25 mouse cellular contexts compared by ENCODE assay signal in genomic region chr9:103024116-103024515, GRCm38 (mm10). TPM values are rescaled to one million over a fixed set of nuclear protein-coding genes. Genes with fewer than 3 reads are reported as not detected.
DNase-seq lines count a peak whose midpoint lies in the region; ATAC-seq and TF ChIP-seq lines count a peak whose summit lies in the region.
"Had no signal": no experiment of that assay in that cellular context is flagged by ENCODE, and none has a peak within 500 bp of the region (broad histone marks: within the 10 kb centered on the region; RNA-seq: fewer than 3 reads in every experiment).

No protein-coding gene starts in this region.

- H3K9ac ChIP-seq in forebrain, postnatal 0 days = no peak overlapping the region
- H3K9ac ChIP-seq: embryonic facial prominence, embryonic 13.5 days; embryonic facial prominence, embryonic 15.5 days; forebrain, embryonic 12.5 days had no signal

- no peaks in the 10 kb centered on the region for H3K9me3 ChIP-seq in forebrain, postnatal 0 days (ENCODE audit: low read length)
- H3K9me3 ChIP-seq: embryonic facial prominence, embryonic 13.5 days; embryonic facial prominence, embryonic 15.5 days; forebrain, embryonic 10.5 days; forebrain, embryonic 12.5 days; G1E had no signal

- no peaks in the 10 kb centered on the region for H3K27me3 ChIP-seq in forebrain, postnatal 0 days (ENCODE audit: insufficient read depth, low read length)
- H3K27me3 ChIP-seq: embryonic facial prominence, embryonic 13.5 days; embryonic facial prominence, embryonic 15.5 days; forebrain, embryonic 12.5 days had no signal

- no peaks in the 10 kb centered on the region for H3K4me1 ChIP-seq in forebrain, postnatal 0 days (ENCODE audit: insufficient read depth)
- H3K4me1 ChIP-seq: embryonic facial prominence, embryonic 13.5 days; embryonic facial prominence, embryonic 15.5 days; forebrain, embryonic 10.5 days; forebrain, embryonic 12.5 days had no signal

- TF ChIP-seq CTCF in forebrain, postnatal 0 days (IDR thresholded peaks at IDR 0.05; ENCODE audit: low read depth) = no peak

- 70% methylated on average over 4 of the region's 4 CpGs for WGBS in forebrain, postnatal 0 days

- H3K36me3 ChIP-seq in forebrain, postnatal 0 days (ENCODE audit: insufficient read depth) = no peaks in the 10 kb centered on the region
- H3K36me3 ChIP-seq: embryonic facial prominence, embryonic 13.5 days; embryonic facial prominence, embryonic 15.5 days; forebrain, embryonic 10.5 days; forebrain, embryonic 12.5 days; G1E had no signal

- peak; percentile 28 for DNase-seq in retina, postnatal 1 day
- no peak for DNase-seq in retina, embryonic 14.5 days (ENCODE audit: low spot score)
- peak; percentile 66 for DNase-seq in Muller cell, postnatal 12 days (ENCODE audit: inconsistent ontology term)
- DNase-seq in forebrain, postnatal 0 days = no peak
- DNase-seq in adrenal gland, adult (ENCODE audit: inconsistent age in 2 of 2, low spot score in 1 of 2) = no peak
- DNase-seq: adrenal gland, adult 2 months; adrenal gland, postnatal 10 days; adrenal gland, postnatal 25 days; cerebellum, adult 11 months; cerebellum, adult 18-20 months; cerebellum, adult 8-10 months; cerebellum, adult 9-11 months; cerebellum, postnatal 14 days; cerebellum, postnatal 36 days; embryo, embryonic 11 days had no signal

- H3K4me2 ChIP-seq in forebrain, postnatal 0 days (ENCODE audit: low read depth) = no peak overlapping the region
- H3K4me2 ChIP-seq: embryonic facial prominence, embryonic 13.5 days; embryonic facial prominence, embryonic 15.5 days; forebrain, embryonic 12.5 days had no signal

- H3K4me3 ChIP-seq in forebrain, postnatal 0 days (ENCODE audit: low read depth, low read length) = no peak overlapping the region
- H3K4me3 ChIP-seq: embryonic facial prominence, embryonic 13.5 days; embryonic facial prominence, embryonic 15.5 days; erythroblast, embryonic 14.5 days; forebrain, embryonic 10.5 days; forebrain, embryonic 12.5 days had no signal

- no peak for ATAC-seq in forebrain, postnatal 0 days
- ATAC-seq: activated CD4-positive, CD25-positive, alpha-beta regulatory T cell, adult 4 months; forebrain, embryonic 14.5 days; forebrain, embryonic 16.5 days had no signal

- no peak overlapping the region for H3K27ac ChIP-seq in forebrain, postnatal 0 days (ENCODE audit: low read depth, low read length)
- H3K27ac ChIP-seq: embryonic facial prominence, embryonic 13.5 days; embryonic facial prominence, embryonic 15.5 days; forebrain, embryonic 10.5 days; forebrain, embryonic 12.5 days had no signal

RNA-seq across cellular contexts. Expression of gene Slco2a1, which starts 35.6 kb away (rescaled TPM):
- 3.2 and 6.6 TPM in 2 replicates for total RNA-seq in forebrain, postnatal 0 days (2014; rRNA removed)
- 4.2 and 4.6 TPM in 2 replicates for polyA plus RNA-seq in forebrain, postnatal 0 days (2015; fragmentation: Nextera tagmentation; extraction: Ambion mirVana)
- total RNA-seq: common myeloid progenitor, adult 5-6 weeks had no signal

Comparison
In these comparisons a context has a peak if more than half of its experiments do, and no peak if none do; other contexts are left out.
1. DNase-seq: peak in retina, postnatal 1 day (single experiment) and Muller cell, postnatal 12 days (single experiment); none in retina, embryonic 14.5 days (single experiment), forebrain, postnatal 0 days (single experiment) and adrenal gland, adult (0 of 2).